Mouse (Mus musculus) kidney, adult 2 months (tissue): ENCODE results near the gene Glul.

Experiments used
- CTCF ChIP-seq: fragments of 200-500 bp; conservative IDR thresholded peaks from 2 replicates; pipeline ENCODE4 v1.5.1; 2011; ENCODE audit warnings: low read depth, mild to moderate bottlenecking, control low read depth, low read length, moderate library complexity, mixed read lengths; ENCODE audit not compliant: insufficient read depth, insufficient read length
- POLR2A ChIP-seq: fragments of 200-500 bp; IDR thresholded peaks from one replicate; pipeline ENCODE4 v1.6.1; 2011; ENCODE audit warnings: low read depth, low read length, control low read depth

GRCm38 (mm10) chr1:153900381-153900780, 637 bp downstream of the Glul start:
- no peak for TF ChIP-seq CTCF
- no peak for TF ChIP-seq POLR2A
